Mouse (Mus musculus): ENCODE measurements at regions not wholly inside any gene's neighbourhood (a gene's known extent, or its start where the extent isn't known, plus 50 kb on each side); places are given as distances from the start of the nearest gene placed in this dataset.

DNA sequence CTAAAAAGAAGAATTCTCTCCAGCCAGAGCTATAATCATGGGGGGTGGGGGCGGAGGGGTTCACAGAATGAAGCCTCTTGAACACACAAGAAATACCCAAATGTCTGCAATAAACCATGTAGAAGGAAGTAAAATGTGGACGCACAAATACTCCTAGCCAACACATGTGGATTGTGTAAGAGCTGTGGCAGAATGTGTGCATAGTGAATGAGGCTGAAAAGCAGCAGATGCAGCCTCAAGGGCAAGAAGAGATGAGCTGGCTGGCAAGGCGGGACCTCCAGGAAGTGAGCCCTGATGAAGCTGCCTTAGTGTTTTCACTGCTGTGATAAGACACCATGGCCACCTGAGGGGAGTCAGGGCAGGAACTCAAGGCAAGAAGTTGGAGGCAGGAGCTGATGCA lies 53.3 kb upstream of the Arhgap28 start:
- no peak for DNase-seq (ENCODE audit: low read depth, low spot score)
- 67% methylated on average over 3 of the region's 3 CpGs for WGBS

DNA sequence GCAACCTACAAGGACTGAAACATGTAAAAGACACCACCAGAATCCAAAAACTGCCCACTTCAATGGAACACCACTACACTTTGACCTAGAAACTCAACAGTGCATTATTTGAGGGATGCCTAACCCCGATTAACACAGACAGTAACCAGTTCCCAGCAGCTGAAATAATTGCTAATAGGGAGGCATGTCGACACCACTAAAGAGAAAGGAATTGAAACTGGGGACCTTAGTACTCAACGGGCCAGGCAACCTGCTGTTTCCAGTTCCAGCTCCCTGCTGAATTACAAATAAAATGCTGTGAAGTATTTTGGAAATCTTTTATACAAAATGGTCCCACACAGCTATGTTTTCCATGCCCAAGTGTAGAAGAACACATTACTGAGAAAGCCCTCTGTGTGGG lies 56.5 kb upstream of the Arhgap28 start:
- DNase-seq (ENCODE audit: low read depth, low spot score) = no peak
- 83% methylated on average over 3 of the region's 3 CpGs for WGBS

DNA sequence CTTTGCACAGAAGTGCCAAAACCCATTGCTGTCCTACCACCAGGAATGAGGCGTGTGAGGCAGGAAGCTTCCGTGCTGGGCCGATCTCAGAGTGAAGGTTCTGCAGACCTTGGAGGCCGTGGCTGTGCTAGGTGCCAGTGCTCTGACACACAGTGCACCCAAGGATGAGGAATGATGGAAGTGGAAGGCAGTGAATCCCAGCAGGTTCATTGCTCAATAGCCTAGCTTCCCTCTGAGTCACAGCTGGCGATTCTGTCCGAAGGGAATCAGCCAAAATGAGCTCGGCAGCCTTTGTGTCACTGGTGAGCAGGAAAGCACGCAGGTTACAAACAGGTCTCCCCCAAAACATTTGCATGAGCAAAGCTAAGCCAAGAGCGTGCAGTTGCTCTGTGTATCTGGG lies 61.8 kb upstream of the Arhgap28 start:
- 79% methylated on average over 9 of the region's 9 CpGs for WGBS
- DNase-seq (ENCODE audit: low read depth, low spot score) = no peak

DNA sequence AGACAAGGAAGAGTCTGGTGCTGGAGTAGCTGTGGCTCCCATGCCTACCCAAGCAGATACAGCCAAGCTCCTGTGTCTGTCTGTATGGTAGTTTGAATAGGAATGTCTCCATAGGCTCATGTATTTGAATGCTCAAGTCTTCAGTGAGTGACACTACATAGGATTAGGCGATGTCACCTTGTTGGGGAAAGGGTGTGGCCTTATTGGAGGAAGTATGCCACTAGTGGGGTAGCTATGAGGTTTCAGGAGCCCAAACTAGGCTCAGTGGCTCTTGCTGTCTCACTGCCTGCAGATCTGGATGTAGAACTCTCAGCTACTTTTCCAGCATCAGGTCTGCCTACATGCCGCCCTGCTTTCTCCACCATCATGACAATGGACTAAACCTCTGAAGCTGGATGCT lies 62.3 kb upstream of the Arhgap28 start:
- whole genome bisulfite sequencing = 82% methylated on average over 2 of the region's 2 CpGs

DNA sequence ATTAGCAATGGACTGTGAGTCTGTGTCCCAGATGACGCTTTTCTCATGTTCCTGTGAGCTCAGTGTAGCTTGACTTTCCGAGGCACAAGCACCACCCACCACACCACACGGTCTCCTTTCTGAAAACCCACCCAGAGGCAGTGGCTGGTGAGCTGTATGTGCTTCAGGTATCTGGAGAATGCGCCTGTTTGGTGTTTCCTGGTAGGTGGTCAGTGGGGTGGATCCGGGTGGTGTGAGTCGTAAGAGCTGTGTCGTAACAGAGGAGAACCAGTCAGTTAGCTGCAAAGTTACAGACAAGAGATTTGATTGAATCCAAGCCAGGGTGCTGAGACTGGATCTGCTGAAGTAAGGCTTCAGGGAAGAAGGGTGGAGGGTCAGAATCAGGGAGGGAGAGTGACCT lies 65.1 kb upstream of the Arhgap28 start:
- DNase-seq (ENCODE audit: low read depth, low spot score) = no peak
- 53% methylated on average over 7 of the region's 7 CpGs for WGBS

More for the DNA sequence above, 62.3 kb upstream of the Arhgap28 start:
- DNase-seq (ENCODE audit: low read depth, low spot score) = no peak

DNA sequence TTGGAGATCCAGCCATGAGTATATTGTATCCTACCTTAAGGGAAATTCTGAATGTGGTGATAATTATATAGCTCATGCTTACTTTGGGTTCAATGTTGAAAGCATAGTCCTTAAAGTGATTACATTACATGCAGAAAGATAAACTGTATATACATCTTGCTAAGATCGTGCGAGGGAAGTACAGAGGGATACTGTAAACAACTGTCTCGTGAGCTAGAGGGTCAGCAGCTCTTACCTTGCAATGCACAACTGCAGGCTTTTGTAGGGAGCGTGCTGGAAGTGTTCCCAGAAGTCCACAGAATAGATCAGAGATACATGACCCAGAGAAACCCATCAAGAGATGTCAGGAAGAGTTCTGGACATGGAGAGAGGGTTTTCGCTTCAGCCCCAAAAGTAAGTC lies 65.6 kb upstream of the Arhgap28 start:
- no peak for DNase-seq (ENCODE audit: low read depth, low spot score)
- WGBS = 73% methylated on average over 5 of the region's 5 CpGs

DNA sequence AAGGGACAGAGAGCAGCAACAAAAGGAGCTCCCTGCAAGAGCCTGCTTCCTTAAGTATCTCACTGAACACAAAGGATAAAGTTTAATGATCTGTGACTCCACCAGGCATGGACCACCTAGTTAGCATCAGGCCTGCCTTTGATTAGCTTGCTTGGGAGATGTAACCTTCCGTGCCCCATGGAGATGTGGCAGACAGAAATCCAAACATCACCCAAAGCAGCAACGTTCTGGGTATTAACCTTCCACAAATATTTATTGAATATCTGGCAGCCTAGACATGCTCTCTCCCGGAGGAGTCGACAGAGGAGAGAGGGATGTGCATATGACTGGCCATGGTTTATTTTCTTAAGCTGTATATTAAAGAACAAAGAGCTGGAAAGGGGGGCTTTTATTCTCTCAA lies 67.6 kb upstream of the Arhgap28 start:
- no peak for DNase-seq (ENCODE audit: low read depth, low spot score)
- WGBS = 20% methylated on average over 4 of the region's 4 CpGs

DNA sequence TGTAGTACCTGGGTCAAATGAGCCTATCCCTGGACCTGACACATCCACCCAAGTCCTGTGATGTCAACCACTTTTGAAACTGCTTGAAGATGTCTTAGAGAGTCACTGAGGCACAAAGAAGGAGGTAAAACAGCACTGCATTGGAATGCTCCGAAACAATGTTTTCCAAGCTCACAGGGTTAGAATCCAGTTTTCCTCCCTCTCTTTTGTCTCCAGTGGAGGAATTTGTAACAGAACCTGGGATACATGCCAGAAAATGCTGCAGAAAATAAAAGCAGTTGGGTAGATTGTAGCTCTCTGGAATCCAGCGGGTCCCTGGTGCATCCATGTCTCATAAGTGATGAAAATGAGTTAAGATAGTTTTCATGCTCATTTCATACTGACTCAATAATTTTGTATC lies 71.8 kb upstream of the Arhgap28 start:
- DNase-seq (ENCODE audit: low read depth, low spot score) = no peak
- WGBS = 66% methylated on average over 2 of the region's 2 CpGs

DNA sequence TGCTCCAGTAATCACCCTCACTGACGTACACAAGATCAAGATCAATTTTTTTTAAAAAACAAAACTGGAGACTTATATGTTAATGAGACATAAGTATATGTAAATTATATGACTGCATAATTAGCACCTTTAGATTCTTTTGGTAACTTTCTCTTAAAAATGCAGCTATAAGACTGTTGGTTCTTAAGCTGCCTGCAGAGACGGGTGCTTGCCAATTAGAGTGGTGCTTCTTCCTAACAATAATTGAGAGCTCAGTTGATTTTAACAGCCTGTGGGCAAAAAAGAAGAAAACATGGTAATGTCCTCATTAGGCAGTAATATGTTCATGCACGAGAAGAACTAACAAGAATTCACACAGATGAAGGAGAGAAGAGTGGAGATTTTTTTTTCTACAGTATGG lies 74.8 kb upstream of the Arhgap28 start:
- WGBS = 82% methylated on average over 3 of the region's 3 CpGs
- no peak for DNase-seq (ENCODE audit: low read depth, low spot score)

DNA sequence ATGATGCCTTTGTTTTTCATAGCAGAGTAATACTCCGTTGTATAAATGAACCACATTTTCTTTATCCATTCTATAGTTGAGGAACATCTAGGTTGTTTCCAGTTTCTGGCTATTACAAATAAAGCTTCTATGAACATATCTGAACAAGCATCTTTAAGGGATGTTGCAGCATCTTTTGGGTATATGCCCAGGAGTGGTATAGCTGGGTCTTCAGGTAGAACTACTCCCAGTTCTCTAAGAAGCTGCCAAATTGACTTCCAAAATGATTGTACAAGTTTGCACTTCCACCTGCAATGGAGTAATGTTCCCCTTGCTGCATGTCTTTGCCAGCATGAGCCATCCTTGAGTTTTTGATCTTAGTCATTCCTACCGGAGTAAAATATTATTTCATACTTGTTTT lies 80.5 kb upstream of the Arhgap28 start:
- no peak for DNase-seq (ENCODE audit: low read depth, low spot score)
- WGBS = 94% methylated on average over 2 of the region's 2 CpGs

DNA sequence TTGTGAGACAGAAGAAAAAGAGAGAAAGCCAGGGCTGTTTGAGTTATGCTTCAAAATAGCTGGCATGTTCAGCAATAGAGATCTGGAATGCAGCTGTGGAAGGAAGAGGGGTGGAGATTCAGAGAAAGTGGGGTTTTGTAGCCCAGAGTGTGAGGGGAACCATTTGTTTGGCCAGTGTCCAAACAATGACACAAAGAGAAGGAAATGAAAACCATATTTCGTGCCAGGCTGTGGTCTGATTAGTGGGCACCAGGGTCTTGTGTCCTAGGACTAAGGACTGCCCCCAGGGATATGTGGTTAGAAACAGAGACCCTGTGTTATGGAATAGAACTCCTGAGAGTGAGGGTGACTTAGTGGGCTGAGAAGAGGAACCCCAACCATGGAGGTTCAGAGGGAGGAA lies 83.2 kb upstream of the Arhgap28 start:
- 45% methylated on average over 1 of the region's 1 CpGs for WGBS
- DNase-seq (ENCODE audit: low read depth, low spot score) = no peak

DNA sequence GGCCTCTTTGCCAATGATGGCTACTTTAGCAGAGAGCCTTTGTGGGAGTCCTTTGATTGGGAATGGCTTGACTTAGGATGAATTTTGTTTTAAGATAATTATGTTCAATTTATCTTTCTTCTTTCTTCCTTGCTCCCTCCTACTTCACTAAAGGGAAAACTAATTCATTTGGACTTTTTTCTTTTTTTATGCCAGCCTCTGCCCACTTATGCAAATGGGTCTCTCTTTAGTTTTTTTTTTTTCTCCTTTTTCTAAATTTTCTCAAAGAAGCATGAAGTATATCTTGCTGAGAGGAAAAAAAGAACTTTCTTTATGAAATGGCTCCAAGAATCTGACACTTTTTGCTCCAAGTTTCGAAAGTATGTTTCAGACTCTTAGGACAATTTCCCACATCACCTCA lies 85.3 kb upstream of the Arhgap28 start:
- no peak for DNase-seq (ENCODE audit: low read depth, low spot score)
- WGBS = 73% methylated on average over 1 of the region's 1 CpGs

DNA sequence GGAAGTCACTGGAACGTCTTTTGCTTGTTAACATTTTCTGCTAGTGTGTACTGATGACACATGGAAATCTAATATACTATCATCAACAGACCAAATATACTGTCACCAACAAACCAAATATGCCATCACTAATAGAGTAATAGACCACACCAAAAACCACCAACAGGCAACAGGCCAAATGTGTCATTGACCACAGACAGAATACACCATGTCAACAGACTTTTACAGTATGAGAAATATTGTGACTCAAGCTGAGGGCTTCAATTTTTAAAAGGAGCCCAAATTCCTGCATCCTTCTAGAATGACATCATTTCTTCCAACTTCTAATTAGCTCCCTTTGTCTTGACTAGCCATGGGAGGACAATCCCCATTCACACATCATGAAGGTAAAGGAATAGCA lies 85.9 kb upstream of the Arhgap28 start:
- WGBS = 60% methylated on average over 1 of the region's 1 CpGs

DNA sequence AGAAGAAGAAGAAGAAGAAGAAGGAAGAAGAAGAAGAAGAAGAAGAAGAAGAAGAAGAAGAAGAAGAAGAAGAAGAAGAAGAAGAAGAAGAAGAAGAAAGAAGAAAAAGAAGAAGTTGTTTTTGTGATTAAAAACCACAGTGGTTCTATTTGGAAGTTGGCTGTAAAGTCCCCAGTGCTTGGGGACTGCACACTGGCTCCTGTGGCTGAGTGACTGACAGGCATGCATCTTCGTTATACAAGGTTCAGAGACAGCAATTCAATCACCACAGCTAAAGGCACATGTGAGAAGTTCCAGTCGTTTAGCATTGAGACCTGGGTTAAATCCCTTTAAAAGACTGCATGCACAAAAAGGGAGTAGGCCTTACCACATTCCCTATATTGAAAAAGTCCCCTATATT lies 93.1 kb upstream of the Arhgap28 start:
- no peak for DNase-seq (ENCODE audit: low read depth, low spot score)

More for the DNA sequence above, 85.9 kb upstream of the Arhgap28 start:
- no peak for DNase-seq (ENCODE audit: low read depth, low spot score)

DNA sequence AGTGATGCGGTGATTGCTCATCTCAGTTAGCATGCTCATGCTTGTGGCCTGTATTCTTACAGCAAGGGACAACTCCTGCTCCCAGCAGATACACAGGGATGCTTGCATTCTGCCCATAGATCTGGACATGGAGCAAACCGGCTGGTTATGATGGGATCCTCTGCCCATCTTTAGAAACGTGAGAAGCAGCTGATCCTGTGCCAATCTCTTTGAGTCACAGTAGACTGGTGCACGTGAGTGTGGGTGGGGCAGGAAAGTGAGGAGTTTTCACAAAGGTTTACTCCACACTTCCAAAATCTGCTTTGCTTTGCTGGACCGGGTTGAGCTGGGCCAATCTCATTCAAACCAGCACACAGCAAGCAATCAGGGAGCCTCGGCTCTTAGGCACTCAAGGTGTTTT lies 93.5 kb upstream of the Arhgap28 start:
- DNase-seq (ENCODE audit: low read depth, low spot score) = no peak
- WGBS = 79% methylated on average over 6 of the region's 6 CpGs

More for the DNA sequence above, 93.1 kb upstream of the Arhgap28 start:
- 62% methylated on average over 2 of the region's 2 CpGs for WGBS

DNA sequence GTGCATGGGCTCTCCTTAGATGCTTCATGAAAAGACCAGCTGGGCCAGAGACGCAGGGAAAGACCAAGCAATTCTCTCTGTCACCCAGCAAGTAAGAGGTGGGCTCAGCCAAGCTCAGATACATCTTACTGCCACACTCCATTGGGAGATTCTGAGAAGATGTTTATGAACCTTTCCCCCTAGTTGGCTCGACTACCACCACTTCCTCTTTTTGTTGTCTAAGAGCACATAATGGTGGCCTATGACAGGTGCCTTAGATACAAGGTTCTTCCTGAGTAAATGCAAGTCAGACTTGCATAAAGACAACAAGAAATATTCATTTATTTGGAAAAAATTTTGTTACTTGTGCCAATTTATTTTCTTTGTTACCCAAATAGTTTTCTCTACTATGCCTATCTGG lies 96.2 kb upstream of the Arhgap28 start:
- 62% methylated on average over 2 of the region's 2 CpGs for WGBS
- DNase-seq (ENCODE audit: low read depth, low spot score) = no peak

DNA sequence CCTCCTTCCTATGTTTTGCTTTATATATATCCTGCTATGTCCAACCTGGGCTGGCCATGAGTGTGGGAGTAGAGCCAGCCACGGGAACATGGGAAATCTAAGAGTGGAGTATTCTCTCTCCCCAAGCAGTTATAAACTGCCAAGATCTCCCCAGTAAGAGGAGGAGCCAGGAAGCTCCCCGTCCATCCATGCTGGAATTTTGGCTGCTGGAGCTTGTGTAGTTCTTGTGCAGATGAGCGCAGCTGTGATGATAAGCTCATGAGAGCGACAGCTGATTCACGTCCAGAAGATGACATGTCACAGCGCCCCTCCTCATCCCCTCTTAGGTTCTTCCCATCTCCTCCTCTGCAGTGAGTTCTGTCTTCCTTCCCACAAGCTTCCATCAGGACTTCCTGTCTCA lies 99.4 kb upstream of the Arhgap28 start:
- WGBS = 65% methylated on average over 6 of the region's 6 CpGs
- DNase-seq (ENCODE audit: low read depth, low spot score) = no peak

DNA sequence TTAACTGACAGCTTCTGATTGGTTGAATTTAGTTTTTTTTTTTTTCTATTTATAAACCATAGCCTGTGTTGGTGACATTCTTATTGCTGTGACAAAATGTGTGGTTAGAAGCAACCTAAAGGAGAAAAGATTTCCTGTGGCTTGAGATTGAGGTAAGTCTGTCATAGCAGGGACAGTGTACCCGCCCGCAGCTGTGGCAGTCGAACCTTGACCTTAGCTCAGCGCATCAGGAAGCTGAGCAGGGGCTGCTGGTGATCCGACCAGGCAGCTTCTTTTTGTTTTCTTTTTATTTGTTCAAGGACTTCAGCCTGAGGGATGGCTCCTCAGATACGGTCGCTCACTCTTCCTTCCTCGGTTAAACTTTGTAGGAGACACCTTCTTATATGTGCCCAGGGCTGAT lies 102.4 kb upstream of the Arhgap28 start:
- 25% methylated on average over 8 of the region's 8 CpGs for WGBS
- DNase-seq (ENCODE audit: low read depth, low spot score) = no peak

DNA sequence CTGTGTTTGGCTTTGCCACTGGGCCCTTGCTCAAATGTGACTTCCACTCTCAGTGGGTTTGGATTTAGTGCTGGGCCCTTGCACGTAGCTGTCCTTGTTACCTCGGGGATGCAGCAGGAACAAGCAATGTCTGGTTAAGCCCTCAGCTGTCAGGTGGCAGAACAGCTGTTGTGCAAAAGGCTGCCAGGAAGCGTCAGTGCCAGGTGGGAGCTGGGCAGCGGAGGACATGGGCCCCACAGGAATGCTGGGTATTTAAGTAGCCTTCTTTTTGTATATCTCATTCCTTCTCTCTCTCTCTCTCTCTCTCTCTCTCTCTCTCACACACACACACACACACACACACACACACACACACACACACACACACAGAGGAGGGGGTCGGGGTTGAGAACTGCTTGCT lies 104.0 kb upstream of the Arhgap28 start:
- WGBS = 68% methylated on average over 5 of the region's 5 CpGs
- DNase-seq (ENCODE audit: low read depth, low spot score) = no peak

DNA sequence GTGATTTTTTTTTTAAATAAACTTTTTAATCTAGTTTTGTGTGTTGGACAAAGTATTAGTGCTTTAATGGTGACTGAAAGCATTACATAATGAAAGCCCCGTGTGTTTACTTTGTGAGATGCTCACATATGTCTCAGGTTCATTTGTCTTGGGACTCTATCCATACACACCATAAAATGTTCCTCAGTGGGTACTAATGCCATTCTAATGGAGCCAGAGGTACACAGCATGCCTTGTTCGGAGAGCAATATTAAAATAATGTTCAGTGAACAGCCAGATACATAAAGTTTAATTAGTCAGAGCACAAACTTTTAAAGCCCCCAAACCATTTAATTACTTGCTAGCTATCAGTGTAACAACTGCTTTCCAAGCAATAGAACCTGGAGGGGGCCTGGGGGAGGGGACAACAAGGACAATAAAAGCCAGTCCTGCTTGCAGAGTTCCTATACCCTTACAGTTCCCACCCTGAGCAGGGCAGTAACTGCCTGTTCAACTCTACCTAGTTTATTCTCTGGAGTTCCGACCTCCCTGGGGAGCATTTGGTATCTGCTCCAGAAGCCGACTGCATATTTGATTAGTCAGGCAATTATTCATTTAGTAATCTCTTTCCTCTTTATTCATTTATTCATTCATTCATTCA lies 108.0 kb upstream of the Arhgap28 start:
- WGBS = 70% methylated on average over 4 of the region's 4 CpGs
- DNase-seq (ENCODE audit: low read depth, low spot score) = no peak

DNA sequence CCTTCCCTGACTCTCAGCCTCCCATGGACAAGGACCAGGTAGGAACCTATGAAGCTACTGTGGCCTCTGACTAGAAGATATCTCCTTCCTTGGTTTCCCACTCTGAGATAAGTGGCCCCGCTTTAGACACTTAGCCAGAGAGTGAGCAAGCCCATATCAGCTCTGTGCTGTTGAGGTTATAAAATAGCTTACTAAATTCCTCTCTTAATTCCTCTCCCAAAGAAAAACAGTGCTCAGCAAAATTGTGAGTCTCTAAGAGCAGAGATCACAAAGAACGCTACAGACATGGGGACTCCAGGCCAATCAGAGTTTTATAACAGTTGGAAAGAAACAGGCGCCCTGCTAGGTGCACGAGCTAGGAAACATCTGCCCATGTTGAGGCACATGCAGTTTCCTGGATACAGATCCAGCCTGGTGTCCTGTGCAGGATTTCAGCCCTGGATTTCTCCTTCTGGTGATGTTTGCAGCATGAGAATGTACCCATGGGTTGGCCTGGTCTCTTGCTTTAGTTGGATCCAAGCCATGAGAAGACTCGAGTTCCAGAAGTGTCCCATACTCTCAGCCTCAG lies 108.9 kb upstream of the Arhgap28 start:
- 55% methylated on average over 5 of the region's 5 CpGs for WGBS
- no peak for DNase-seq (ENCODE audit: low read depth, low spot score)

DNA sequence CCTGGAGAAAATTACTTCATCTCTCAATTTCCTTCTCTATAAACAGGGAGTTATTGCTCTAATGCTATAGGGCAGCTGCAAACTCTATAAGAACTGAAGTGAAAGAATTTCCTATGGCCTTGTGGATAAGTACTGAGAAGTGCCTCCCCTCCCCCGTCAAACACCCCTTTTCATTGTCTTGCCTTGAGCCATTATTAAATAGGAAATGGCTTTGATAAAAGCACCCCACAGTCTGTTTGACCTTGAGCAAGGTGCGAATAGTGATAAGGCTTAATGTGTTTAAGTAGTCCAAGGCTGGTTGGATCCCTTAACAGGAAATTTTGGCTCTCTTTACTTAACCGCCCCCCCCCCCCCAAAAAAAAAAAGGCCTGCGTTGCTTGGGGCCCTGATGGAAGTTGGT lies 111.7 kb upstream of the Arhgap28 start:
- 69% methylated on average over 4 of the region's 4 CpGs for WGBS
- DNase-seq (ENCODE audit: low read depth, low spot score) = no peak

Data from large intestine, adult 2 months (tissue).